Mouse (Mus musculus) hindbrain, embryonic 16.5 days (tissue): ENCODE measurements around the gene Neu2. TPM values are rescaled to one million over a fixed set of nuclear protein-coding genes. Genes with fewer than 3 reads are reported as not detected.

Experiments
- ATAC-seq: fragments of 200-750 bp; cut with Nextera tagmentation; 2 replicates; pipeline ENCODE4 v1.8.0; 2017; ENCODE audit warnings: moderate TSS enrichment, moderate library complexity
- H3K27ac ChIP-seq: fragments of 300-500 bp; sonication (generic); 2 replicates; pipeline ENCODE4 v1.5.1; 2014; ENCODE audit warnings: low read depth, mild to moderate bottlenecking, control low read depth, low read length, moderate library complexity
- H3K27me3 ChIP-seq: fragments of 300-500 bp; sonication (generic); replicated peaks from 2 replicates; pipeline ENCODE4 v1.6.1; 2014; ENCODE audit warnings: low read length; ENCODE audit not compliant: control insufficient read depth, insufficient read depth
- H3K36me3 ChIP-seq: fragments of 300-500 bp; sonication (generic); 2 replicates; pipeline ENCODE4 v1.6.1; 2014; ENCODE audit warnings: mild to moderate bottlenecking, low read length, moderate library complexity, mixed read lengths; ENCODE audit not compliant: control insufficient read depth, insufficient read depth
- H3K4me1 ChIP-seq: fragments of 300-500 bp; sonication (generic); 2 replicates; pipeline ENCODE4 v1.6.1; 2014; ENCODE audit warnings: low read depth, low read length; ENCODE audit not compliant: control insufficient read depth, insufficient read depth
- H3K4me2 ChIP-seq: fragments of 300-500 bp; sonication (generic); 2 replicates; pipeline ENCODE4 v1.6.1; 2014; ENCODE audit warnings: mild to moderate bottlenecking, low read length, control low read depth, moderate library complexity
- H3K4me3 ChIP-seq: fragments of 300-500 bp; sonication (generic); 2 replicates; pipeline ENCODE4 v1.5.1; 2014; ENCODE audit warnings: mild to moderate bottlenecking, low read length, control low read depth, moderate library complexity
- H3K9ac ChIP-seq: fragments of 300-500 bp; sonication (generic); 2 replicates; pipeline ENCODE4 v1.6.1; 2014; ENCODE audit warnings: low read depth, mild to moderate bottlenecking, control low read depth, low read length, moderate library complexity
- H3K9me3 ChIP-seq: fragments of 300-500 bp; sonication (generic); 2 replicates; pipeline ENCODE4 v1.6.1; 2014; ENCODE audit warnings: mild to moderate bottlenecking, low read length, moderate library complexity; ENCODE audit not compliant: control insufficient read depth
- WGBS: fragments of 180-500 bp; shearing (Covaris S2); extraction: QIAGEN DNeasy Blood & Tissue Kit; methylation state at CpG from one replicate; pipeline ENCODE4 v1.1.7; 2014; 5-methylcytosine and 5-hydroxymethylcytosine counted together
- polyA plus RNA-seq: library from polyadenylated mRNA; unstranded; fragments of >200 nt; fragmentation: Nextera tagmentation; extraction: Ambion mirVana; gene quantifications from 2 replicates; pipeline ENCODE4 v1.2.1, GENCODE M21; 2015

The Neu2 gene
- polyA plus RNA-seq, 1 experiment from 2014 or later = 0.54 TPM

GRCm38 (mm10) chr1:87492285-87492684 is 17.4 kb upstream of the Neu2 start:
- Histone ChIP-seq H3K9ac (no peak overlapping the region), H3K4me3 (no peak overlapping the region), H3K9me3 (no peaks in the 10 kb centered on the region), H3K4me2 (no peak overlapping the region), H3K27me3 (no peaks in the 10 kb centered on the region), H3K36me3 (no peaks in the 10 kb centered on the region), H3K4me1 (no peaks in the 10 kb centered on the region), H3K27ac (no peak overlapping the region)
- no peak for ATAC-seq
- 87% methylated on average over 3 of the region's 3 CpGs for WGBS

- Histone ChIP-seq H3K9ac (no peak overlapping the region), H3K9me3 (no peaks in the 10 kb centered on the region), H3K27ac (no peak overlapping the region), H3K36me3 (no peaks in the 10 kb centered on the region), H3K4me3 (no peak overlapping the region), H3K4me1 (no peaks in the 10 kb centered on the region), H3K4me2 (no peak overlapping the region), H3K27me3 (no peaks in the 10 kb centered on the region)
- no peak for ATAC-seq
- WGBS = 78% methylated on average over 4 of the region's 4 CpGs
These were observed 16.1 kb upstream of the Neu2 start for GRCm38 (mm10) chr1:87493542-87493941.

GRCm38 (mm10) chr1:87505524-87505923 is 4.2 kb upstream of the Neu2 start:
- H3K4me1 ChIP-seq = peaks cover 10% of the 10 kb centered on the region; the same call in 1 of the 2 replicates
- H3K4me2 ChIP-seq = no peak overlapping the region
- peaks cover 5% of the 10 kb centered on the region; the same call in 1 of the 2 replicates for H3K27me3 ChIP-seq
- ATAC-seq = no peak
- no peak overlapping the region for H3K9ac ChIP-seq
- no peaks in the 10 kb centered on the region for H3K9me3 ChIP-seq
- H3K27ac ChIP-seq = no peak overlapping the region
- 90% methylated on average over 4 of the region's 4 CpGs for WGBS
- H3K36me3 ChIP-seq = no peaks in the 10 kb centered on the region
- no peak overlapping the region for H3K4me3 ChIP-seq

GRCm38 (mm10) chr1:87507857-87508256 is 1.8 kb upstream of the Neu2 start:
- no peaks in the 10 kb centered on the region for H3K36me3 ChIP-seq
- WGBS = 64% methylated on average over 6 of the region's 6 CpGs
- no peak overlapping the region for H3K4me3 ChIP-seq
- H3K9me3 ChIP-seq = no peaks in the 10 kb centered on the region
- no peak overlapping the region for H3K27ac ChIP-seq
- peaks cover 5% of the 10 kb centered on the region; the same call in 1 of the 2 replicates for H3K27me3 ChIP-seq
- no peak overlapping the region for H3K9ac ChIP-seq
- H3K4me1 ChIP-seq = peaks cover 15% of the 10 kb centered on the region
- ATAC-seq = no peak
- H3K4me2 ChIP-seq = no peak overlapping the region

GRCm38 (mm10) chr1:87508591-87509560 is 813 bp upstream of the Neu2 start:
- Histone ChIP-seq H3K27me3 (peaks cover 5% of the 10 kb centered on the region; the same call in 1 of the 2 replicates), H3K4me2 (peak overlapping the region; percentile 94), H3K4me1 (peaks cover 15% of the 10 kb centered on the region), H3K4me3 (peak overlapping the region; percentile 84), H3K9me3 (no peaks in the 10 kb centered on the region), H3K9ac (peak overlapping the region; percentile 87), H3K36me3 (no peaks in the 10 kb centered on the region), H3K27ac (no peak overlapping the region)
- 17% methylated on average over 26 of the region's 26 CpGs for WGBS
- ATAC-seq = no peak

- no peaks in the 10 kb centered on the region for H3K9me3 ChIP-seq
These were observed 540 bp downstream of the Neu2 start for GRCm38 (mm10) chr1:87510166-87510691.

GRCm38 (mm10) chr1:87510845-87511244 is 1.2 kb downstream of the Neu2 start:
- no peaks in the 10 kb centered on the region for H3K36me3 ChIP-seq
- ATAC-seq = no peak
- H3K9ac ChIP-seq = no peak overlapping the region; the same call in 1 of the 2 replicates
- H3K4me1 ChIP-seq = peaks cover 15% of the 10 kb centered on the region
- peak overlapping the region; percentile 94 for H3K4me2 ChIP-seq
- 15% methylated on average over 5 of the region's 5 CpGs for WGBS
- H3K9me3 ChIP-seq = no peaks in the 10 kb centered on the region
- H3K27ac ChIP-seq = no peak overlapping the region
- H3K27me3 ChIP-seq = peaks cover 5% of the 10 kb centered on the region; the same call in 1 of the 2 replicates
- H3K4me3 ChIP-seq = peak overlapping the region; percentile 84

More at GRCm38 (mm10) chr1:87510166-87510691, 540 bp downstream of the Neu2 start:
- H3K4me3 ChIP-seq = peak overlapping the region; percentile 84
- no peaks in the 10 kb centered on the region for H3K36me3 ChIP-seq
- peak; percentile 93 for ATAC-seq
- H3K4me2 ChIP-seq = peak overlapping the region; percentile 94
- H3K9ac ChIP-seq = peak overlapping the region; percentile 87
- peaks cover 5% of the 10 kb centered on the region; the same call in 1 of the 2 replicates for H3K27me3 ChIP-seq
- peak overlapping the region; percentile 20; the same call in 1 of the 2 replicates for H3K27ac ChIP-seq
- H3K4me1 ChIP-seq = peaks cover 15% of the 10 kb centered on the region
- 1% methylated on average over 21 of the region's 61 CpGs for WGBS

GRCm38 (mm10) chr1:87520467-87520866 is 10.8 kb downstream of the Neu2 start:
- Histone ChIP-seq H3K9me3 (no peaks in the 10 kb centered on the region), H3K27ac (no peak overlapping the region), H3K4me1 (0 out of 2 replicates have a peak, but pooled peaks cover 2% of the 10 kb centered on the region), H3K4me3 (no peak overlapping the region), H3K4me2 (peak overlapping the region; percentile 37), H3K36me3 (no peaks in the 10 kb centered on the region), H3K27me3 (no peaks in the 10 kb centered on the region), H3K9ac (no peak overlapping the region)
- no peak for ATAC-seq

GRCm38 (mm10) chr1:87521523-87521922 is 11.8 kb downstream of the Neu2 start:
- H3K36me3 ChIP-seq = no peaks in the 10 kb centered on the region
- no peak overlapping the region for H3K4me2 ChIP-seq
- H3K27ac ChIP-seq = no peak overlapping the region
- H3K4me1 ChIP-seq = 0 out of 2 replicates have a peak, but pooled peaks cover 2% of the 10 kb centered on the region
- no peaks in the 10 kb centered on the region for H3K9me3 ChIP-seq
- no peak overlapping the region for H3K9ac ChIP-seq
- 57% methylated on average over 1 of the region's 1 CpGs for WGBS
- H3K4me3 ChIP-seq = no peak overlapping the region
- no peak for ATAC-seq
- no peaks in the 10 kb centered on the region for H3K27me3 ChIP-seq
